Mouse (Mus musculus) layer of hippocampus, postnatal 36 days (tissue): ENCODE data around the gene Ptpn13. TPM values are rescaled to one million over a fixed set of nuclear protein-coding genes. Genes with fewer than 3 reads are reported as not detected.
A peak's percentile ranks its signal among the peaks of the same experiment; 100 is the strongest.

Source experiments
- DNase-seq, 2 experiments: peaks; one replicate each; pipeline ENCODE4 v3.0.0; 2022
- total RNA-seq, 2 experiments: library from RNA; stranded (reverse); gene quantifications; 2 replicates each; pipeline ENCODE4 v1.2.3; 2021

Gene Ptpn13
- total RNA-seq, 2 experiments from 2014 or later: 10.5 to 10.6 TPM

GRCm38 (mm10) chr5:103458959-103459675, 34.1 kb downstream of the Ptpn13 start:
- DNase-seq: no peak

- DNase-seq: no peak
These were observed 35.9 kb downstream of the Ptpn13 start for GRCm38 (mm10) chr5:103460903-103461302.

- DNase-seq: no peak
These were observed 38.7 kb downstream of the Ptpn13 start for GRCm38 (mm10) chr5:103463661-103464219.

- DNase-seq: no peak
These were observed 39.3 kb downstream of the Ptpn13 start for GRCm38 (mm10) chr5:103464329-103464728.

- no peak for DNase-seq
These were observed 39.8 kb downstream of the Ptpn13 start for GRCm38 (mm10) chr5:103464771-103465170.

- DNase-seq: no peak
These were observed 47.7 kb downstream of the Ptpn13 start for GRCm38 (mm10) chr5:103472670-103473069.

- DNase-seq: no peak
These were observed 48.6 kb downstream of the Ptpn13 start for GRCm38 (mm10) chr5:103473467-103474096.

GRCm38 (mm10) chr5:103474259-103474658, 49.3 kb downstream of the Ptpn13 start:
- no peak for DNase-seq

- DNase-seq: no peak
These were observed 50.5 kb downstream of the Ptpn13 start for GRCm38 (mm10) chr5:103475503-103475902.

- DNase-seq: no peak
These were observed 54.5 kb downstream of the Ptpn13 start for GRCm38 (mm10) chr5:103479503-103479902.

GRCm38 (mm10) chr5:103481222-103481621, 56.2 kb downstream of the Ptpn13 start:
- no peak for DNase-seq

- DNase-seq: no peak
These were observed 62.0 kb downstream of the Ptpn13 start for GRCm38 (mm10) chr5:103487001-103487400.

- DNase-seq: no peak
These were observed 66.0 kb downstream of the Ptpn13 start for GRCm38 (mm10) chr5:103490964-103491363.

GRCm38 (mm10) chr5:103491788-103492187, 66.8 kb downstream of the Ptpn13 start:
- DNase-seq: no peak

- DNase-seq: no peak
These were observed 72.1 kb downstream of the Ptpn13 start for GRCm38 (mm10) chr5:103497061-103497460.

- DNase-seq: peak in 1 of 2 experiments; percentile 24
These were observed 72.5 kb downstream of the Ptpn13 start for GRCm38 (mm10) chr5:103497480-103497879.

- DNase-seq: no peak
These were observed 74.3 kb downstream of the Ptpn13 start for GRCm38 (mm10) chr5:103499305-103499704.

GRCm38 (mm10) chr5:103501076-103501475, 76.1 kb downstream of the Ptpn13 start:
- no peak for DNase-seq

- DNase-seq: no peak
These were observed 76.8 kb downstream of the Ptpn13 start for GRCm38 (mm10) chr5:103501839-103502238.

- DNase-seq: no peak
These were observed 88.2 kb downstream of the Ptpn13 start for GRCm38 (mm10) chr5:103513162-103513561.

- no peak for DNase-seq
These were observed 89.4 kb downstream of the Ptpn13 start for GRCm38 (mm10) chr5:103514441-103514840.

GRCm38 (mm10) chr5:103515876-103516275, 90.9 kb downstream of the Ptpn13 start:
- no peak for DNase-seq

GRCm38 (mm10) chr5:103516555-103516954, 91.6 kb downstream of the Ptpn13 start:
- DNase-seq: no peak

GRCm38 (mm10) chr5:103517641-103518040, 92.6 kb downstream of the Ptpn13 start:
- no peak for DNase-seq
